Mouse (Mus musculus): ENCODE data around the gene Crisp2.
"Not testable (repeated sequence)": the region's sequence is repeated elsewhere in the genome, so short reads cannot be mapped to it uniquely, and the experiment has no call there.

Gene Crisp2

DNA sequence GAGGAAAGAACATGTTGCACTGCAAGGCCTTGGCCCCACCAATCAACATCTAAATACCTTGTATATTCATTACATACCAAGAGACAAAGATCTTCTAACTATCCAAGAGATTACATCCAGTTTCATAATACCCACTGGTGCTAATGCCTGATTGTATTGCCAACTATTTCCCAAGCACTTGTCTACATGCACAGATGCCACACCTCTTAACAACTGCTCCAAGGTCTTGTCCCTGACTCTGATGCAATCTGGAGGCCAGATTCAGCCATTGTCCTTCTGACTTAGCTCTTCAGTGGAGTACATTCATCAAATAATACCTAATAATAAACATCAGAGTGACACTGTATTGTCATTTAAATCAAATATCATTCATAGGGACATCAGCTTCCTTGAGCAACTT, 89.7 kb downstream of the Crisp2 start:
- DNase-seq (ENCODE audit: extremely low spot score, low read depth, low spot score), result not testable (repeated sequence)

DNA sequence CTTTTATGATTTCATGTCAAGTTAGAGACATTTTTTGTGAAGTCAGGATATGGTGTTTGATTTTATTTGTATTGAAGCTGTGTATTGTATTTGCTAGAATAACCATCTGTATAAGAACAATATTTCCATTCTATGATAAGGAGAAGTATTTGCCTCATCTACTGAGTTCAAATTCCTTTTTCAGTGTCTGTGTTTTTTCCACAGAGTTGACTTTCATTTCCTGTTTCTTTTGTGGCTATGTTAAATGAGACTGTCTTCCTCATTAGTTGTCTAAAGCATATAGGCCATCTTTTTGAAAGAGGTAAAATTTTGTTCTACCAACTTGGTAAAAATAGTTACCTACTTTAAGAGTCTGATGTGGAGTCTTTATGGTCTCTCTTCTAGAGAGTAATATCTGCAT, 90.5 kb downstream of the Crisp2 start:
- no peak for DNase-seq (ENCODE audit: extremely low spot score, low read depth, low spot score)
